Mouse (Mus musculus): ENCODE measurements around the gene 1700012B09Rik. TPM values are rescaled to one million over a fixed set of nuclear protein-coding genes. Genes with fewer than 3 reads are reported as not detected.

1700012B09Rik gene
- polyA plus RNA-seq (2014; fragmentation: Nextera tagmentation; extraction: Ambion mirVana) = 0.43 and 0.58 TPM in 2 replicates

- Histone ChIP-seq H3K36me3 (replicated peaks; ENCODE audit: control insufficient read depth, insufficient read depth, low read depth, low read length) (no peaks in the 10 kb centered on the region), H3K4me3 (ENCODE audit: low read depth, low read length) (no peak within 1 kb of the TSS), H3K9me3 (replicated peaks; ENCODE audit: control insufficient read depth, low read length) (no peaks in the 10 kb centered on the region), H3K4me2 (ENCODE audit: low read depth, low read length) (no peak within 1 kb of the TSS), H3K9ac (replicated peaks; ENCODE audit: low read length) (0 out of 2 replicates have a peak within 1 kb of the TSS, but pooled peaks have one; percentile 25), H3K27ac (replicated peaks; ENCODE audit: low read depth, low read length) (no peak within 1 kb of the TSS), H3K27me3 (ENCODE audit: control insufficient read depth, insufficient read depth, low read length) (no peaks in the 10 kb centered on the region), H3K4me1 (ENCODE audit: control insufficient read depth, insufficient read depth, low read length) (peaks cover 3% of the 10 kb centered on the region; the same call in 1 of the 2 replicates)
- 16% methylated on average over 23 of the region's 23 CpGs for WGBS
- DNase-seq (ENCODE audit: low spot score) (no peak), ATAC-seq (replicated peaks; ENCODE audit: insufficient number of reproducible peaks, low FRiP score, low TSS enrichment, low read depth) (0 out of 2 replicates have a peak, but pooled peaks have one; percentile 48)
Observed at GRCm38 (mm10) chr9:14770803-14771471, at the start of gene 1700012B09Rik. TSS of gene 1700012B09Rik (minus strand) at chr9:14771030.

- DNase-seq (ENCODE audit: low spot score) = no peak
Observed at GRCm38 (mm10) chr9:14810111-14810510, 39.3 kb upstream of the 1700012B09Rik start.

GRCm38 (mm10) chr9:14806786-14807185 lies 36.0 kb upstream of the 1700012B09Rik start:
- H3K9ac ChIP-seq (replicated peaks; ENCODE audit: low read length) = no peak overlapping the region
- whole genome bisulfite sequencing = 94% methylated on average over 1 of the region's 1 CpGs
- H3K36me3 ChIP-seq (replicated peaks; ENCODE audit: control insufficient read depth, insufficient read depth, low read depth, low read length) = peaks cover 6% of the 10 kb centered on the region; the same call in 1 of the 2 replicates
- DNase-seq (ENCODE audit: low spot score) = no peak
- H3K27me3 ChIP-seq (ENCODE audit: control insufficient read depth, insufficient read depth, low read length) = no peaks in the 10 kb centered on the region
- no peak overlapping the region for H3K4me3 ChIP-seq (ENCODE audit: low read depth, low read length)
- H3K4me2 ChIP-seq (ENCODE audit: low read depth, low read length) = no peak overlapping the region
- H3K27ac ChIP-seq (replicated peaks; ENCODE audit: low read depth, low read length) = no peak overlapping the region
- H3K9me3 ChIP-seq (replicated peaks; ENCODE audit: control insufficient read depth, low read length) = no peaks in the 10 kb centered on the region
- H3K4me1 ChIP-seq (ENCODE audit: control insufficient read depth, insufficient read depth, low read length) = no peaks in the 10 kb centered on the region
- ATAC-seq (replicated peaks; ENCODE audit: insufficient number of reproducible peaks, low FRiP score, low TSS enrichment, low read depth) = no peak

More at GRCm38 (mm10) chr9:14810111-14810510, 39.3 kb upstream of the 1700012B09Rik start:
- Histone ChIP-seq H3K9ac (replicated peaks; ENCODE audit: low read length) (no peak overlapping the region), H3K36me3 (replicated peaks; ENCODE audit: control insufficient read depth, insufficient read depth, low read depth, low read length) (peaks cover 6% of the 10 kb centered on the region), H3K27ac (replicated peaks; ENCODE audit: low read depth, low read length) (no peak overlapping the region), H3K9me3 (replicated peaks; ENCODE audit: control insufficient read depth, low read length) (no peaks in the 10 kb centered on the region), H3K4me1 (ENCODE audit: control insufficient read depth, insufficient read depth, low read length) (no peaks in the 10 kb centered on the region), H3K27me3 (ENCODE audit: control insufficient read depth, insufficient read depth, low read length) (no peaks in the 10 kb centered on the region), H3K4me3 (ENCODE audit: low read depth, low read length) (no peak overlapping the region), H3K4me2 (ENCODE audit: low read depth, low read length) (no peak overlapping the region)
- ATAC-seq (replicated peaks; ENCODE audit: insufficient number of reproducible peaks, low FRiP score, low TSS enrichment, low read depth) = no peak
- 95% methylated on average over 5 of the region's 5 CpGs for WGBS

GRCm38 (mm10) chr9:14805714-14806113 lies 34.9 kb upstream of the 1700012B09Rik start:
- Histone ChIP-seq H3K4me2 (ENCODE audit: low read depth, low read length) (no peak overlapping the region), H3K4me3 (ENCODE audit: low read depth, low read length) (no peak overlapping the region), H3K9ac (replicated peaks; ENCODE audit: low read length) (no peak overlapping the region), H3K27ac (replicated peaks; ENCODE audit: low read depth, low read length) (no peak overlapping the region), H3K36me3 (replicated peaks; ENCODE audit: control insufficient read depth, insufficient read depth, low read depth, low read length) (peaks cover 3% of the 10 kb centered on the region; the same call in 1 of the 2 replicates), H3K9me3 (replicated peaks; ENCODE audit: control insufficient read depth, low read length) (no peaks in the 10 kb centered on the region), H3K4me1 (ENCODE audit: control insufficient read depth, insufficient read depth, low read length) (no peaks in the 10 kb centered on the region), H3K27me3 (ENCODE audit: control insufficient read depth, insufficient read depth, low read length) (no peaks in the 10 kb centered on the region)
- WGBS = 90% methylated on average over 2 of the region's 2 CpGs
- ATAC-seq (replicated peaks; ENCODE audit: insufficient number of reproducible peaks, low FRiP score, low TSS enrichment, low read depth) = no peak
- DNase-seq (ENCODE audit: low spot score) = no peak

- Histone ChIP-seq H3K27ac (replicated peaks; ENCODE audit: low read depth, low read length) (no peak overlapping the region), H3K27me3 (ENCODE audit: control insufficient read depth, insufficient read depth, low read length) (no peaks in the 10 kb centered on the region), H3K36me3 (replicated peaks; ENCODE audit: control insufficient read depth, insufficient read depth, low read depth, low read length) (no peaks in the 10 kb centered on the region), H3K4me1 (ENCODE audit: control insufficient read depth, insufficient read depth, low read length) (no peaks in the 10 kb centered on the region), H3K4me2 (ENCODE audit: low read depth, low read length) (no peak overlapping the region), H3K4me3 (ENCODE audit: low read depth, low read length) (no peak overlapping the region), H3K9ac (replicated peaks; ENCODE audit: low read length) (no peak overlapping the region), H3K9me3 (replicated peaks; ENCODE audit: control insufficient read depth, low read length) (no peaks in the 10 kb centered on the region)
- DNase-seq (ENCODE audit: low spot score) = no peak
- no peak for ATAC-seq (replicated peaks; ENCODE audit: insufficient number of reproducible peaks, low FRiP score, low TSS enrichment, low read depth)
- WGBS = 93% methylated on average over 6 of the region's 6 CpGs
Observed at GRCm38 (mm10) chr9:14787356-14787755, 16.5 kb upstream of the 1700012B09Rik start.

- Histone ChIP-seq H3K9me3 (replicated peaks; ENCODE audit: control insufficient read depth, low read length) (no peaks in the 10 kb centered on the region), H3K4me2 (ENCODE audit: low read depth, low read length) (peak within 1 kb of the TSS; percentile 46), H3K4me1 (ENCODE audit: control insufficient read depth, insufficient read depth, low read length) (no peaks in the 10 kb centered on the region), H3K27me3 (ENCODE audit: control insufficient read depth, insufficient read depth, low read length) (no peaks in the 10 kb centered on the region), H3K4me3 (ENCODE audit: low read depth, low read length) (peak within 1 kb of the TSS; percentile 58), H3K9ac (replicated peaks; ENCODE audit: low read length) (peak within 1 kb of the TSS; percentile 76), H3K27ac (replicated peaks; ENCODE audit: low read depth, low read length) (peak within 1 kb of the TSS; percentile 72), H3K36me3 (replicated peaks; ENCODE audit: control insufficient read depth, insufficient read depth, low read depth, low read length) (peaks cover 3% of the 10 kb centered on the region)
- under 1% methylated on average over 62 of the region's 62 CpGs for WGBS
- peak; percentile 99 for ATAC-seq (replicated peaks; ENCODE audit: insufficient number of reproducible peaks, low FRiP score, low TSS enrichment, low read depth)
- peak; percentile 99 for DNase-seq (ENCODE audit: low spot score)
Observed at GRCm38 (mm10) chr9:14784039-14785002, 13.5 kb upstream of the 1700012B09Rik start, which contains the start of the genes Mre11a and Ankrd49. TSS of gene Mre11a (plus strand) at chr9:14784654. TSS of gene Ankrd49 (minus strand) at chr9:14784856.

GRCm38 (mm10) chr9:14778341-14778740 lies 7.5 kb upstream of the 1700012B09Rik start:
- no peak for DNase-seq (ENCODE audit: low spot score)
- H3K4me1 ChIP-seq (ENCODE audit: control insufficient read depth, insufficient read depth, low read length) = no peaks in the 10 kb centered on the region
- no peak overlapping the region for H3K27ac ChIP-seq (replicated peaks; ENCODE audit: low read depth, low read length)
- 36% methylated on average over 13 of the region's 13 CpGs for WGBS
- H3K9ac ChIP-seq (replicated peaks; ENCODE audit: low read length) = no peak overlapping the region
- no peaks in the 10 kb centered on the region for H3K9me3 ChIP-seq (replicated peaks; ENCODE audit: control insufficient read depth, low read length)
- peaks cover 3% of the 10 kb centered on the region for H3K36me3 ChIP-seq (replicated peaks; ENCODE audit: control insufficient read depth, insufficient read depth, low read depth, low read length)
- H3K27me3 ChIP-seq (ENCODE audit: control insufficient read depth, insufficient read depth, low read length) = no peaks in the 10 kb centered on the region
- ATAC-seq (replicated peaks; ENCODE audit: insufficient number of reproducible peaks, low FRiP score, low TSS enrichment, low read depth) = no peak
- H3K4me2 ChIP-seq (ENCODE audit: low read depth, low read length) = no peak overlapping the region
- no peak overlapping the region for H3K4me3 ChIP-seq (ENCODE audit: low read depth, low read length)

Data from embryonic facial prominence, embryonic 11.5 days (tissue).